Mouse (Mus musculus) liver, adult 2 months (tissue): ENCODE measurements around the gene Fars2.

Experiments
- CTCF ChIP-seq: fragments of 200-500 bp; IDR thresholded peaks from 2 replicates; pipeline ENCODE4 v1.5.1; 2011; ENCODE audit warnings: low read depth, low read length, control low read depth
- POLR2A ChIP-seq: fragments of 200-500 bp; IDR thresholded peaks from 2 replicates; pipeline ENCODE4 v1.6.1; 2011; ENCODE audit warnings: low read length, control low read depth; ENCODE audit not compliant: insufficient read depth; ENCODE audit errors: extremely low read depth

- TF ChIP-seq CTCF (no peak), POLR2A (no peak)
Measured at GRCm38 (mm10) chr13:36467849-36468248, 350.6 kb downstream of the Fars2 start.
